Mouse (Mus musculus): ENCODE data around the gene Gja4. TPM values are rescaled to one million over a fixed set of nuclear protein-coding genes. Genes with fewer than 3 reads are reported as not detected.

Gja4 gene
- total and polyA plus RNA-seq, 2 experiments from 2014 or later: 21.9 to 24.8 TPM

- Histone ChIP-seq H3K27me3 (ENCODE audit: insufficient read depth, low read length) (no peaks in the 10 kb centered on the region), H3K4me1 (ENCODE audit: insufficient read depth, low read length) (no peaks in the 10 kb centered on the region), H3K36me3 (ENCODE audit: insufficient read depth, low read length) (no peaks in the 10 kb centered on the region), H3K27ac (ENCODE audit: low read depth, low read length) (no peak overlapping the region), H3K4me3 (ENCODE audit: low read depth, low read length) (no peak overlapping the region), H3K9ac (replicated peaks; ENCODE audit: low read length, poor library complexity, severe bottlenecking) (no peak overlapping the region), H3K4me2 (ENCODE audit: low read depth, low read length, poor library complexity, severe bottlenecking) (no peak overlapping the region), H3K9me3 (ENCODE audit: low read length) (no peaks in the 10 kb centered on the region)
- no peak for ATAC-seq (ENCODE audit: low FRiP score)
- DNase-seq (ENCODE audit: low spot score): no peak
- WGBS: 5% methylated on average over 1 of the region's 1 CpGs
- TF ChIP-seq CTCF (IDR thresholded peaks at IDR 0.05): no peak
These were observed 38.8 kb upstream of the Gja4 start for GRCm38 (mm10) chr4:127352594-127352993.

- 66% methylated on average over 4 of the region's 4 CpGs for WGBS
- ATAC-seq (ENCODE audit: low FRiP score) (no peak), DNase-seq (ENCODE audit: low spot score) (no peak)
- H3K27me3 ChIP-seq (ENCODE audit: insufficient read depth, low read length): no peaks in the 10 kb centered on the region
- H3K4me2 ChIP-seq (ENCODE audit: low read depth, low read length, poor library complexity, severe bottlenecking): no peak overlapping the region
- no peak overlapping the region for H3K27ac ChIP-seq (ENCODE audit: low read depth, low read length)
- no peak overlapping the region for H3K4me3 ChIP-seq (ENCODE audit: low read depth, low read length)
- no peaks in the 10 kb centered on the region for H3K36me3 ChIP-seq (ENCODE audit: insufficient read depth, low read length)
- no peak for TF ChIP-seq CTCF (IDR thresholded peaks at IDR 0.05)
- H3K4me1 ChIP-seq (ENCODE audit: insufficient read depth, low read length): no peaks in the 10 kb centered on the region
- no peaks in the 10 kb centered on the region for H3K9me3 ChIP-seq (ENCODE audit: low read length)
- H3K9ac ChIP-seq (replicated peaks; ENCODE audit: low read length, poor library complexity, severe bottlenecking): no peak overlapping the region
These were observed 35.9 kb upstream of the Gja4 start for GRCm38 (mm10) chr4:127349560-127350300.

- no peak overlapping the region for H3K27ac ChIP-seq (ENCODE audit: low read depth, low read length)
- no peak overlapping the region for H3K4me3 ChIP-seq (ENCODE audit: low read depth, low read length)
- no peaks in the 10 kb centered on the region for H3K27me3 ChIP-seq (ENCODE audit: insufficient read depth, low read length)
- H3K9me3 ChIP-seq (ENCODE audit: low read length): no peaks in the 10 kb centered on the region
- H3K4me1 ChIP-seq (ENCODE audit: insufficient read depth, low read length): no peaks in the 10 kb centered on the region
- DNase-seq (ENCODE audit: low spot score) (no peak), ATAC-seq (ENCODE audit: low FRiP score) (no peak)
- TF ChIP-seq CTCF (IDR thresholded peaks at IDR 0.05): no peak
- WGBS: 78% methylated on average over 5 of the region's 5 CpGs
- H3K9ac ChIP-seq (replicated peaks; ENCODE audit: low read length, poor library complexity, severe bottlenecking): no peak overlapping the region
- H3K36me3 ChIP-seq (ENCODE audit: insufficient read depth, low read length): no peaks in the 10 kb centered on the region
- no peak overlapping the region for H3K4me2 ChIP-seq (ENCODE audit: low read depth, low read length, poor library complexity, severe bottlenecking)
These were observed 31.2 kb upstream of the Gja4 start for GRCm38 (mm10) chr4:127345000-127345399.

GRCm38 (mm10) chr4:127341372-127341771 lies 27.5 kb upstream of the Gja4 start:
- no peaks in the 10 kb centered on the region for H3K36me3 ChIP-seq (ENCODE audit: insufficient read depth, low read length)
- no peaks in the 10 kb centered on the region for H3K27me3 ChIP-seq (ENCODE audit: insufficient read depth, low read length)
- H3K4me3 ChIP-seq (ENCODE audit: low read depth, low read length): no peak overlapping the region
- DNase-seq (ENCODE audit: low spot score) (no peak), ATAC-seq (ENCODE audit: low FRiP score) (no peak)
- no peaks in the 10 kb centered on the region for H3K9me3 ChIP-seq (ENCODE audit: low read length)
- no peaks in the 10 kb centered on the region for H3K4me1 ChIP-seq (ENCODE audit: insufficient read depth, low read length)
- H3K4me2 ChIP-seq (ENCODE audit: low read depth, low read length, poor library complexity, severe bottlenecking): no peak overlapping the region
- no peak for TF ChIP-seq CTCF (IDR thresholded peaks at IDR 0.05)
- H3K9ac ChIP-seq (replicated peaks; ENCODE audit: low read length, poor library complexity, severe bottlenecking): no peak overlapping the region
- H3K27ac ChIP-seq (ENCODE audit: low read depth, low read length): no peak overlapping the region
- 70% methylated on average over 6 of the region's 6 CpGs for WGBS

- Histone ChIP-seq H3K9ac (replicated peaks; ENCODE audit: low read length, poor library complexity, severe bottlenecking) (no peak overlapping the region), H3K4me3 (ENCODE audit: low read depth, low read length) (no peak overlapping the region), H3K4me1 (ENCODE audit: insufficient read depth, low read length) (no peaks in the 10 kb centered on the region), H3K9me3 (ENCODE audit: low read length) (no peaks in the 10 kb centered on the region), H3K36me3 (ENCODE audit: insufficient read depth, low read length) (no peaks in the 10 kb centered on the region), H3K4me2 (ENCODE audit: low read depth, low read length, poor library complexity, severe bottlenecking) (no peak overlapping the region), H3K27me3 (ENCODE audit: insufficient read depth, low read length) (no peaks in the 10 kb centered on the region), H3K27ac (ENCODE audit: low read depth, low read length) (no peak overlapping the region)
- ATAC-seq (ENCODE audit: low FRiP score) (no peak), DNase-seq (ENCODE audit: low spot score) (no peak)
- WGBS: 91% methylated on average over 5 of the region's 5 CpGs
- TF ChIP-seq CTCF (IDR thresholded peaks at IDR 0.05): no peak
These were observed 23.8 kb upstream of the Gja4 start for GRCm38 (mm10) chr4:127337668-127338067.

- TF ChIP-seq CTCF (IDR thresholded peaks at IDR 0.05): no peak
- no peak for DNase-seq (ENCODE audit: low spot score)
- 52% methylated on average over 5 of the region's 5 CpGs for WGBS
- Histone ChIP-seq H3K4me2 (ENCODE audit: low read depth, low read length, poor library complexity, severe bottlenecking) (no peak overlapping the region), H3K9ac (replicated peaks; ENCODE audit: low read length, poor library complexity, severe bottlenecking) (no peak overlapping the region), H3K27ac (ENCODE audit: low read depth, low read length) (no peak overlapping the region), H3K4me3 (ENCODE audit: low read depth, low read length) (no peak overlapping the region), H3K4me1 (ENCODE audit: insufficient read depth, low read length) (peaks cover 8% of the 10 kb centered on the region; the same call in 1 of the 2 replicates), H3K27me3 (ENCODE audit: insufficient read depth, low read length) (peaks cover 16% of the 10 kb centered on the region), H3K36me3 (ENCODE audit: insufficient read depth, low read length) (no peaks in the 10 kb centered on the region), H3K9me3 (ENCODE audit: low read length) (no peaks in the 10 kb centered on the region)
- ATAC-seq (ENCODE audit: low FRiP score): no peak
These were observed 21.1 kb upstream of the Gja4 start for GRCm38 (mm10) chr4:127334870-127335504.

Data from midbrain, postnatal 0 days (tissue).